In genomic region chr14:22760241-22761039, GRCm38 (mm10) we compare ENCODE assay signal across 8 mouse cellular contexts.
DNase-seq lines count a peak whose midpoint lies in the region; ATAC-seq and TF ChIP-seq lines count a peak whose summit lies in the region.

No protein-coding gene starts in this region.

- H3K36me3 ChIP-seq in heart, embryonic 12.5 days = no peaks in the 10 kb centered on the region
- no peaks in the 10 kb centered on the region for H3K36me3 ChIP-seq in stomach, embryonic 14.5 days (ENCODE audit: control insufficient read depth, insufficient read depth, low read length)
- H3K36me3 ChIP-seq in forebrain, embryonic 15.5 days = no peaks in the 10 kb centered on the region

- no peaks in the 10 kb centered on the region for H3K27me3 ChIP-seq in heart, embryonic 12.5 days (replicated peaks)
- no peaks in the 10 kb centered on the region for H3K27me3 ChIP-seq in stomach, embryonic 14.5 days (ENCODE audit: control insufficient read depth, insufficient read depth, low read length)
- H3K27me3 ChIP-seq in forebrain, embryonic 15.5 days = peaks cover 9% of the 10 kb centered on the region; the same call in 1 of the 2 replicates

- no peak overlapping the region for H3K4me3 ChIP-seq in gastrocnemius, adult 2 months
- no peak overlapping the region for H3K4me3 ChIP-seq in heart, embryonic 12.5 days
- H3K4me3 ChIP-seq in stomach, embryonic 14.5 days (ENCODE audit: low read depth, low read length) = no peak overlapping the region
- no peak overlapping the region for H3K4me3 ChIP-seq in forebrain, embryonic 15.5 days

- intact Hi-C loops in gastrocnemius, adult 2 months (cut with DNase I) = no loop called here

- TF ChIP-seq CTCF in gastrocnemius, adult 2 months (IDR thresholded peaks at IDR 0.05) = no peak

- H3K4me1 ChIP-seq in heart, embryonic 12.5 days (replicated peaks) = peaks cover 21% of the 10 kb centered on the region
- peaks cover 15% of the 10 kb centered on the region for H3K4me1 ChIP-seq in stomach, embryonic 14.5 days (ENCODE audit: control insufficient read depth, insufficient read depth, low read length)
- no peaks in the 10 kb centered on the region for H3K4me1 ChIP-seq in forebrain, embryonic 15.5 days

- 0 out of 2 replicates have a peak, but pooled peaks have one; percentile 42 for ATAC-seq in heart, embryonic 12.5 days (ENCODE audit: insufficient number of reproducible peaks, low FRiP score)
- ATAC-seq in stomach, embryonic 14.5 days (ENCODE audit: insufficient number of reproducible peaks, insufficient read depth, low FRiP score, low read depth) = peak; percentile 87; the same call in 1 of the 2 replicates
- no peak for ATAC-seq in forebrain, embryonic 15.5 days (replicated peaks)
- no peak for ATAC-seq in CD4-positive, CD25-positive, alpha-beta regulatory T cell, adult 4 months

- peak overlapping the region; percentile 12; the same call in 1 of the 2 replicates for H3K27ac ChIP-seq in gastrocnemius, adult 2 months
- peak overlapping the region; percentile 45; the same call in 1 of the 2 replicates for H3K27ac ChIP-seq in heart, embryonic 12.5 days (ENCODE audit: poor library complexity, severe bottlenecking)
- peak overlapping the region; percentile 46; the same call in 1 of the 2 replicates for H3K27ac ChIP-seq in stomach, embryonic 14.5 days (ENCODE audit: low read length)
- no peak overlapping the region for H3K27ac ChIP-seq in forebrain, embryonic 15.5 days (replicated peaks)

- no peak for DNase-seq in gastrocnemius, adult 2 months
- DNase-seq in gastrocnemius, postnatal 4 days (ENCODE audit: low spot score in 2 of 2) = no peak
- DNase-seq in kidney, postnatal 36 days = peak; percentile 63 to 73
- DNase-seq in Muller cell, postnatal 12 days (ENCODE audit: inconsistent ontology term) = no peak

- WGBS in heart, embryonic 12.5 days = 49% methylated on average over 7 of the region's 7 CpGs
- 24% methylated on average over 7 of the region's 7 CpGs for WGBS in stomach, embryonic 14.5 days
- WGBS in forebrain, embryonic 15.5 days = 59% methylated on average over 7 of the region's 7 CpGs

- H3K9ac ChIP-seq in heart, embryonic 12.5 days = no peak overlapping the region
- H3K9ac ChIP-seq in stomach, embryonic 14.5 days (replicated peaks; ENCODE audit: low read depth, low read length) = no peak overlapping the region
- no peak overlapping the region for H3K9ac ChIP-seq in forebrain, embryonic 15.5 days (replicated peaks)

- no peaks in the 10 kb centered on the region for H3K9me3 ChIP-seq in heart, embryonic 12.5 days (replicated peaks)
- H3K9me3 ChIP-seq in stomach, embryonic 14.5 days (ENCODE audit: control insufficient read depth, low read depth, low read length) = no peaks in the 10 kb centered on the region
- H3K9me3 ChIP-seq in forebrain, embryonic 15.5 days = no peaks in the 10 kb centered on the region

- H3K4me2 ChIP-seq in heart, embryonic 12.5 days = no peak overlapping the region
- no peak overlapping the region for H3K4me2 ChIP-seq in stomach, embryonic 14.5 days (replicated peaks; ENCODE audit: low read depth, low read length)
- no peak overlapping the region for H3K4me2 ChIP-seq in forebrain, embryonic 15.5 days (replicated peaks)

Comparison
In these comparisons a context has a peak if more than half of its experiments do, and no peak if none do; other contexts are left out.
1. DNase-seq: peak in kidney, postnatal 36 days (2 of 2); none in gastrocnemius, adult 2 months (single experiment), gastrocnemius, postnatal 4 days (0 of 2) and Muller cell, postnatal 12 days (single experiment).
2. ATAC-seq: peak in heart, embryonic 12.5 days (single experiment) and stomach, embryonic 14.5 days (single experiment); none in forebrain, embryonic 15.5 days (single experiment) and CD4-positive, CD25-positive, alpha-beta regulatory T cell, adult 4 months (single experiment).